Mouse (Mus musculus) right cerebral cortex, postnatal 10 days (tissue): Measurements from ENCODE around the gene Arl15.

ENCODE experiments used
- DNase-seq, 2 experiments: peaks; one replicate each; pipeline ENCODE4 v3.0.0; 2021; ENCODE audit warnings: low spot score in 2 of 2

Gene Arl15

DNA sequence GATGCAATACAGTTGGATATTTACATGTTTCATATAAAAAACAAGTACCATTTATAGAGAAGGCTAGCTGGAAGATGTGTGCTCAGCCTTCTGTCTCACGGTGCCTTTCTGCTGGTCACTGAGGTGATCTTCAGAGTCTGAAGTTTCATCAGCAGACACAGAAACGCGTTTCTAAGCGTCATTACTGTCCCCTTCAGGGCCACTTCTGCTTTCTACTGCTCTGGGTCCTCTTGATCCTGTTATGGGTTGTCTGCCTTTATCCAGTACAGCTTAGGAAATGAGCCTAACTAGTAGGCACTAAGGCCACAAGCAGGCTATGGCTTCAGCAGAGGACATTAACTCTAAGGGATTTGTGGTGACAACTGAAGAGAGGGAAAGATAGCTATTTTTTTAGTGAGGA lies 5.9 kb downstream of the Arl15 start:
- DNase-seq = no peak

GRCm38 (mm10) chr13:113802571-113802970 lies 8.3 kb downstream of the Arl15 start:
- no peak for DNase-seq

DNA sequence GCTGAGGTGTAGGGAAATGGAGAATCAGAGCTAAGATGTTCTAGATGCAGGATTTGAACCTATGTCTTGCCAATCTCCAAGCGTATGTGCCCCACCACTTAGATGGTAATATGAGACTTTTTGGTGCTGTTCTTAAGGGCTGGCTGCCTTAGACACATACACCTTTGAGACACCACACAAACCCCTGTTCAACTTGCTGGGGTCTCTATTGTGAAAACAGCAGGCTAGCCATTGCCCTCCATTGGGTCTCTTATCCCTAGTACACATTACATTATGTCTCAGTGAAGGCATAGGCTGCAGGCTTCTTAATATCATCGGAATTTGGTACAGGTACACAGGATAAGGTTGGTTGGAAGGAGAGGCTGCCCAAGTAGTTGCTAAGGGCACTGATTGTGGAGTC lies 16.8 kb downstream of the Arl15 start:
- DNase-seq = no peak

- no peak for DNase-seq
Observed at GRCm38 (mm10) chr13:113811910-113812592, 17.7 kb downstream of the Arl15 start.

GRCm38 (mm10) chr13:113812593-113812975 lies 18.3 kb downstream of the Arl15 start:
- DNase-seq = no peak

- no peak for DNase-seq
Observed at GRCm38 (mm10) chr13:113814121-113814520, 19.8 kb downstream of the Arl15 start.

DNA sequence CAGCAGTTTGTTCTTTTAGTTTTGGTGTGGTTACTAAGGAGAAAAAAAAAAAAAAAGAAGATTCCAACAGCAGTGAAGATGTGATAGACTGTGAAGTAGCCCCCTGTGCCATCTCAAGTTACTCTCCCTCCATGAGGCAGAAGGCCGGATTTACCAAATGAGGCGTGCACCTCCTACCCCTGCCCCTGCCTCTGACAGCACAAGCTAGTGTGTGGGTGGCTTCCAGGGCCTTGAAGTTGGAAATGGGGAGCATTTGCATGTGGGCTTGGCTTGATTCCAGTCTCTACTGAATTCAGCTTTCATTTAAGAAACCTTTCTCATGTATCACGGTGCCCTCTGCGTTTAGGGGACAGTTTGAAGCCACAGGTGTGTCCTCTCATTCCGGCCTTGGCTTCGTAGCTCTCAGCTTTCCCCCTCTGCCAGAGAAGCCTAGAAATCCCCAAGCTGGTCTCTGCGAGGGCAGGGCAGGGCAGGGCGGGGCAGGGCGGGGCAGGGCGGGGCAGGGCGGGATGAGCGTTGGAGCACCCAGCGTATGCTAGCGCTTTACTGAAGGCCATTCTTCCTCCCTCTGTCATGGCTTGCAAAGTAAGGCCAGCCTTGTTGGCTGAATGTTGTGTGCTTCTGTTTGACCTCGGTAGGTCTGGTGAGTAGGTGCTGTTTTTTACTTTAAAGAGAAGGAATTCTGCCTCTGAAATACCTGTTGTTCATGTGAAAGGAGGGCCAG lies 21.6 kb downstream of the Arl15 start:
- DNase-seq = peak in 1 of 2 experiments; percentile 53

GRCm38 (mm10) chr13:113816421-113816810 lies 22.1 kb downstream of the Arl15 start:
- no peak for DNase-seq

DNA sequence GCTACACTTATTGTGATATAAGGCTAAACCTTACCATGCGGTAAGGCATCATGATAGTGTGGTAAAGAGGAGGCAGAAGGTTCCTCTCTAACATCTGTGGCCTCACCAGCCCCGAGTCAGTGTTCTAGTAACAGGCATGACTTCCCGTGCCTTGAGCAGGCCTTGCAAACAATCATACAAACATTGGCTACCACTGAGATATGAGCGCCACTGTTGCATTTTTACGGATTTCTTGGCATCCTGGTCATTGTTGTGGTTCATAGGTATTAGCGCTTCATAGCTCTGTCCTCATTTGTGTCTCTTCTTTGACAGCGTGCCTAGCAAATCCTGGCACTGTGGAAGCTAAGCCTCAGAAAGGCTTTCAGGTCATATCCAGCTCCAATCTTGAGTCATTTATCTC lies 24.7 kb downstream of the Arl15 start:
- no peak for DNase-seq

- no peak for DNase-seq
Observed at GRCm38 (mm10) chr13:113820176-113820575, 25.9 kb downstream of the Arl15 start.

GRCm38 (mm10) chr13:113821891-113822290 lies 27.6 kb downstream of the Arl15 start:
- peak; percentile 44 to 71 for DNase-seq

DNA sequence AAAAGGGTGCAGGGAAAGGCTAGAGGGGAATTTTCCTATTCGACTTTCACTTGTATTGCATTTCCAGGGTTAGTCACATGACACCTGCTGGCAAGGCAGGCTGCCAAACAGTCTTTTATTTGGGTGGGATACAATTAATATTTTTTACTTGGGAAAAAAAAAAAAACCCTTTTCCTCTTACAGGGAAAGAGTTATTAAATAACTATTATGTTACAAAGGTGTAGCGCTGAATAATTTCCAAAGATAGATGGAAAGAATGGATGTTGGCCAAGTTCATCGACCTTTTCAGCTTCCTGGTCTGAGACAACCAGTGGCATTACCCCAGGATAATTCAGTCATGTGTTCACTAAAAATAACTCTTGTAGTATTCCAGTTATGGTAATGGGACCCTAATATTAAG lies 29.7 kb downstream of the Arl15 start:
- no peak for DNase-seq

DNA sequence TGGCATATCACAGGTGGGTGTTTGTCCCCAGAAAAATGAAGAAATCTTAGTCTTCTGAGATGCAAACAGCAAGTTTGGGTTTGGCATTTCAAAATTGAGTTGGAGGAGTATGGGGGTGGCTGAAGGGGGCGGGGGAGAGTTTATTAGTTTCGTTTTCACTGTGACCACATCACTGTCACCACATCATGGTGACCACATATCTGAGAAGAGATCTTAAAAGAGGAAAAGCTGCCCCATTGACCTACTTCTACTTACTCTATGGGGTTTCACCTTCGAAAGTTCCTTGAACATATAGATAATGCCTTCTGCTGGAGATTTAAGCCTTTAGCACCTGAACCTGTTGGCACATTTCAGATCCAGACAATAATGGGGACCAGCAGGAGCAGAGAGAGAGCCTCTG lies 34.3 kb downstream of the Arl15 start:
- DNase-seq = no peak

GRCm38 (mm10) chr13:113829079-113829478 lies 34.8 kb downstream of the Arl15 start:
- peak in 1 of 2 experiments; percentile 43 for DNase-seq

DNA sequence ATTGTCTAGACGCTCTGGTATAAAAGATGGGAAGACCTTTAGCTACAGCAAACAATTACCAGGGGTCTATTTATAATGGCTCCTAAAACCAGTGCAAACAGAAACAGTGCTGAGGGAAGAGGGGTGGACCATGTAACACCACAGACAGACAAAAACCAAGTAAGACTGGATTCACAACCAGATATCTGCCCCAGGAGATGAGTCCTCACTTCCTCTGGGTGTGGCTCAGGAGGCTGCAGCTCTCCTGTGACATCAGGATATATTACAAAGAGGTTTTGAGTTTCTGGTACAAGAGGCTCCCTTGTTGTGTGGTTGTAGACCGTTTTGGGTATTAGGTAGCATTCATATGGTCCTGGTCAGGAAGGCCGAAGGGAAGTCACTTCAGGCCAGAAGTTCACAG lies 36.5 kb downstream of the Arl15 start:
- no peak for DNase-seq

DNA sequence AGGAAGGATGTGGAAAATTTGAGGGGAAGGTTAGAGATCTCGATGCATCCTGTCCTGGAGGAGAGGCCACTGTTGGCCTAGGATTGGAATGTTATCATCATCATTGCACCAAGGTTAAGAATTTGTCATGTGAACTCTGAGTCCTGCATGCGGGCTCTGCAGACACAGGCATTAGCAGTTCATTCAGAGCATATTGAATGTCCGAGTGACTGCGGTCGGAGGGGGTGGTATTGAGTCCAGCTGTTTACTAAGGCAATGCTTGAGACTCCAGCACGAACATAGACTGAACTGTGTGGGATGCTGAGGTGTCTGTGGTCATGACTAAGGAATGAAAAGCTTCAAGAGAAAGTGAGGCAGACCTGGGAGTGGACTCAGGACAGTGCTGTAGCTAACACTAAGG lies 38.6 kb downstream of the Arl15 start:
- no peak for DNase-seq

DNA sequence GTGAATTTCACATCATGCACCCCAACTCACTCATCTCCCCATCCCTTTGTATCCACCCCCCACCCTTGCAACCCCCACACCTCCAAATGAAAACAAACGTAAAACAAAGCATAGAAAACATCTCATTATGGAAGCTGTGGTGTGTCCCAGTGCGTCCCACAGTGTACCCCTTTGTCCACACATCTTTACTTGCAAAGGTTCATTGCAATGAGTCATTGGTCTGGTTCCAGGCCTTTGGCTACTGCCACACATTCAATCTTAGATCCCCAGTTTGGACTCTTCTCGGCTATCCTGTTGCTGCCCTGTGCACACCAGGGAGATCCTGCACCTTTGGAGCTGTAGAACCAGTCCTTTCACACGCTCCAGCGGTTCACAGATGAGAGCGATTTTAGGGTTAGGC lies 41.6 kb downstream of the Arl15 start:
- DNase-seq = no peak

- DNase-seq = no peak
Observed at GRCm38 (mm10) chr13:113838601-113839576, 44.6 kb downstream of the Arl15 start.

DNA sequence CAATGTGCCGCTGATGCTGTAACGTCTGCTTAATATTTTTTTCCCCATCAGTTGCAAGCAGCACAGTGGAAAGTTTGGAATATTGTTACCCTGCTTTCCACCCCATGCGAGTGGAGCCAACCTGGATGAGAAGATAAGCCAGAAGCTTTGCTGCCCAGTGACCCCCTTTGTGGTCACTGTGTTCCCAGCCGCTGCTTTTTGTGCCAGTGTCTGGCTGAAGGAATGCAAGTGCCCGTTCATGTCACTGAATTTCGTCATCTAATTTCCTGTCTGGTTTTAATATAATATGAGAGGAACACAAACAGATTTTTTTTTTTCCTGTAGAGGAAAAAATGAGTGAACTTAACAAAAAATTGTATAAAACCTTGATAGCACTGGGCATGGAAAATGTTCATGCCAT lies 46.1 kb downstream of the Arl15 start:
- no peak for DNase-seq

DNA sequence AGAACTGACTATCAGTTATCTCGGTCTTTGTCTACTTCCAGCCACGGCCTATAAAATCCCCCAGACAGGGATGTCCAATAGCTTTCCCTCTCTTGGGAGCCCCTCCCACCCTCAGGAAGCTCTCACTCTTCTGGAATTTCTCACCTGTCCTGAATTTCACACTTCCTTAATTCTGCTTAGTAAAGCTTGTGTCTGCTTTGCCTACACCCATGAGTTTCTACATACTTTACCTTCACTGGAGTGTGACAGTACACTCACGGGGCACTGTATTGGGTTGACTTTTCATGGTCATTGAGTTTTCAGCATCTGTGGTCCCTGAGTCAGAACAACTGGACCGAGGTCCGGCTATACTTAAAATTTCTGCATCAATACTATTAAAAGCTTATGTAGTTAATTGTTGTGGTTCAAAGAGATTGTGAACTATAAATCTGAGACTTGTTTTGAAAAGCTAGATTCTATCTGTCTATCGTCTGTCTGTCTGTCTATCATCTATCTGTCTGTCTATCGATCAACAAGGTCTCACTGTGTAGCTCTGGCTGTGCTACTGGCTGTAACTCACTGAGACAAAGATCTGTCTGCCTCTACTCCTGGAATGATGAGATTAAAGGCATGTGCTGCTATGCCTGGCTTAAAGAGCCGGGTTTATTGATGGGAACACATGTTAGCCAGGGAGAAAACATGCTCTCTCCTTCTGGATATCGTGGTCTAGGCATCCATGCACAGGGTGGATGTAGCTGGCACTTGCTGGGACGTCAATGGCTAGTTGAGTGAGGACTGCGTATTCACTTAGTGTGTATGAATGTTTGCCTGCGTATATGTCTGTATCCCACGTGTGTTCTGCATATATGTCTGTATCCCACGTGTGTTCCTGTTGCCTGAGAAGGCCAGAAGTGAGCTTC lies 48.4 kb downstream of the Arl15 start:
- DNase-seq = no peak

DNA sequence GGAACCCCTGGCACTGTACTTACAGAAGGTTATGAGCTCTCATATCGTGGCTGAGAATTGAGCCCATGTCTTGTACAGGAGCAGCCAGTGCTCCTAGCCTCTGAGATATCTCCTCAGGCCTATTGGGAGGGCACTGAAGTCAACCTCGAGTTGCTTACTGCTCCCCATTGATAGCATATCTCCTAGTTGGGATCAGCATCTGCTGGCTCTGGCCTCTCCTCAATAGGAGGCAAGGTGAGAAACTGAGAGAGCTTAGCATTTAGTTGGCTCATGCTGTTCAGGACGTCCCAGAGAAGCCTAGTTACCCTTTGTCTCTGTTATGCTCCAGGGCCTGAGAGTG lies 49.0 kb downstream of the Arl15 start:
- DNase-seq = no peak
